Mouse (Mus musculus) myocyte (in vitro differentiated cells): ENCODE results near the gene Ankrd35. TPM values are rescaled to one million over a fixed set of nuclear protein-coding genes. Genes with fewer than 3 reads are reported as not detected.
A peak's percentile ranks its signal among the peaks of the same experiment; 100 is the strongest.

Experiments used
- H3K27me3 ChIP-seq: one replicate; pipeline ENCODE4 v1.6.1; 2011; ENCODE audit not compliant: control insufficient read depth, insufficient read depth, insufficient read length
- H3K36me3 ChIP-seq: one replicate; pipeline ENCODE4 v1.6.1; 2011; ENCODE audit not compliant: control insufficient read depth, insufficient read depth
- H3K4me2 ChIP-seq: one replicate; pipeline ENCODE4 v1.6.1; 2011; ENCODE audit warnings: low read depth, control low read depth
- H3K4me3 ChIP-seq: one replicate; pipeline ENCODE4 v1.5.1; 2011; ENCODE audit warnings: mild to moderate bottlenecking, control low read depth, moderate library complexity
- H3K79me2 ChIP-seq: one replicate; pipeline ENCODE4 v1.6.1; 2011; ENCODE audit not compliant: control insufficient read depth, insufficient read depth
- H3ac ChIP-seq: one replicate; pipeline ENCODE4 v1.6.1; 2011; ENCODE audit not compliant: control insufficient read depth, insufficient read length
- CEBPB ChIP-seq: IDR thresholded peaks from 2 replicates; pipeline ENCODE4 v1.6.1; 2011; ENCODE audit warnings: mild to moderate bottlenecking, moderate library complexity; ENCODE audit not compliant: poor library complexity, insufficient read depth, severe bottlenecking
- E2F4 ChIP-seq: IDR thresholded peaks from one replicate; pipeline ENCODE4 v1.6.1; 2011; ENCODE audit warnings: mild to moderate bottlenecking, control low read depth, moderate library complexity; ENCODE audit not compliant: insufficient read depth
- MAX ChIP-seq: IDR thresholded peaks from one replicate; pipeline ENCODE4 v1.6.1; 2011; ENCODE audit warnings: low read depth, mild to moderate bottlenecking, control low read depth
- MYOD1 ChIP-seq, 3 experiments: IDR thresholded peaks; one replicate each; pipeline ENCODE4 v1.6.1; 2011; ENCODE audit warnings: control low read depth in 2 of 3, low read depth in 2 of 3, mild to moderate bottlenecking in 2 of 3, moderate library complexity in 1 of 3; ENCODE audit not compliant: insufficient read length in 2 of 3, control insufficient read depth in 1 of 3
- MYOG ChIP-seq, 3 experiments: IDR thresholded peaks; one replicate each; pipeline ENCODE4 v1.6.1; 2011; ENCODE audit warnings: control low read depth in 2 of 3, low read depth in 2 of 3, mild to moderate bottlenecking in 2 of 3; ENCODE audit not compliant: insufficient read length in 2 of 3, control insufficient read depth in 1 of 3, insufficient read depth in 1 of 3
- POLR2A ChIP-seq: IDR thresholded peaks from one replicate; pipeline ENCODE4 v1.6.1; 2011; ENCODE audit warnings: low read depth, mild to moderate bottlenecking, control low read depth, moderate library complexity; ENCODE audit not compliant: insufficient read length
- POLR2AphosphoS2 ChIP-seq: IDR thresholded peaks from one replicate; pipeline ENCODE4 v1.6.1; 2011; ENCODE audit warnings: low read depth, control low read depth; ENCODE audit not compliant: insufficient read length
- REST ChIP-seq: IDR thresholded peaks from one replicate; pipeline ENCODE4 v1.6.1; 2011; ENCODE audit warnings: mild to moderate bottlenecking, control low read depth, moderate library complexity; ENCODE audit not compliant: insufficient read depth, insufficient read length
- SRF ChIP-seq: IDR thresholded peaks from one replicate; pipeline ENCODE4 v1.6.1; 2011; ENCODE audit warnings: low read depth; ENCODE audit not compliant: control insufficient read depth, insufficient read length
- TCF12 ChIP-seq: IDR thresholded peaks from one replicate; pipeline ENCODE4 v1.6.1; 2011; ENCODE audit warnings: mild to moderate bottlenecking, control low read depth; ENCODE audit not compliant: poor library complexity, insufficient read depth, severe bottlenecking
- TCF3 ChIP-seq: IDR thresholded peaks from one replicate; pipeline ENCODE4 v1.6.1; 2011; ENCODE audit warnings: low read depth, control low read depth; ENCODE audit not compliant: insufficient read length
- USF1 ChIP-seq: IDR thresholded peaks from one replicate; pipeline ENCODE4 v1.6.1; 2011; ENCODE audit warnings: low read depth, mild to moderate bottlenecking, control low read depth, moderate library complexity
- polyA plus RNA-seq: library from polyadenylated mRNA; unstranded; fragments of >200 nt; fragmentation: generic; extraction: Trizol; gene quantifications from one replicate; pipeline ENCODE4 v1.2.1, GENCODE M21; 2012; ENCODE audit warnings: missing spikeins

Gene Ankrd35
- polyA plus RNA-seq, 1 experiment = 0.37 TPM

DNA sequence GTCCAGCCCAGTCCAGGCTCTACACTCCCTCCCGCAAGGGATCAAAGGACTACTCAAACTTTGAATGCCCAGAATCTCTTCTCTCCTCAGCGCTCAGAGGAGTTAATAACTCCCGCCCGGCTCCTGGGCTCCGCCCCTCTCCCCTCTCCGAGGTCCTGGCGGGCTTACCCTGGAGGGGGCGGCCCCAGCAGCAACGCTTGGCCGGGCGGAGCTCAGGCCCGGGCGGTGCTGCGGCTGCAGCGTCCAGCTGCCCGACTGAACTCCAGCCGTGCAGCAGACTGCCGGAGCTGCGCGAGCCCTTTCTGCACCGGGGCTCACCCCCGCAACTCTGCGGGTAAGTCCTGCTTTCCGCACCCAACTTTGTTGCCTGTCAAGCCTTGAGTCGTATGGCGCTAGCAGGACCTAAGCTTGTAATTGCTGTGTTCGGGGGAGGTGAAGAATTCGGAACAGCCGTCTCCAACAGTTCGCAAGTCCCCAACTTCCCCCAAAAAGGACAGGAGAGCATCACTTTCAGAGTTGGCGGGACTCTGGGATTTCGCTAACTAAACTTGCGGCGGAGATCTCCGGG, 26.4 kb downstream of the Ankrd35 start, which contains the start of gene Pias3:
Pias3 (plus strand) TSS at position 187 of the 568 bp plus-strand sequence.
- H3K4me2 ChIP-seq = peak within 1 kb of the TSS; percentile 68
- H3K27me3 ChIP-seq = no peaks in the 10 kb centered on the region
- H3ac ChIP-seq = peak within 1 kb of the TSS; percentile 37
- H3K4me3 ChIP-seq = peak within 1 kb of the TSS; percentile 83
- TF ChIP-seq TCF12 (no peak), MYOG (IDR thresholded peaks at IDR 0.05; ENCODE audit: control insufficient read depth in 1 of 3, insufficient read depth in 1 of 3, insufficient read length in 2 of 3, low read depth in 2 of 3) (peak in 2 of 3 experiments; percentile 10 to 62), POLR2AphosphoS2 (peak; percentile 69), POLR2A (peak; percentile 75), REST (no peak), MAX (no peak), USF1 (no peak), TCF3 (no peak), MYOD1 (IDR thresholded peaks at IDR 0.05; ENCODE audit: control insufficient read depth in 1 of 3, insufficient read length in 2 of 3, low read depth in 2 of 3) (peak in 1 of 3 experiments; percentile 50), CEBPB (no peak), E2F4 (peak; percentile 64), SRF (no peak)
- peaks cover 9% of the 10 kb centered on the region for H3K79me2 ChIP-seq
- H3K36me3 ChIP-seq = peaks cover 5% of the 10 kb centered on the region

DNA sequence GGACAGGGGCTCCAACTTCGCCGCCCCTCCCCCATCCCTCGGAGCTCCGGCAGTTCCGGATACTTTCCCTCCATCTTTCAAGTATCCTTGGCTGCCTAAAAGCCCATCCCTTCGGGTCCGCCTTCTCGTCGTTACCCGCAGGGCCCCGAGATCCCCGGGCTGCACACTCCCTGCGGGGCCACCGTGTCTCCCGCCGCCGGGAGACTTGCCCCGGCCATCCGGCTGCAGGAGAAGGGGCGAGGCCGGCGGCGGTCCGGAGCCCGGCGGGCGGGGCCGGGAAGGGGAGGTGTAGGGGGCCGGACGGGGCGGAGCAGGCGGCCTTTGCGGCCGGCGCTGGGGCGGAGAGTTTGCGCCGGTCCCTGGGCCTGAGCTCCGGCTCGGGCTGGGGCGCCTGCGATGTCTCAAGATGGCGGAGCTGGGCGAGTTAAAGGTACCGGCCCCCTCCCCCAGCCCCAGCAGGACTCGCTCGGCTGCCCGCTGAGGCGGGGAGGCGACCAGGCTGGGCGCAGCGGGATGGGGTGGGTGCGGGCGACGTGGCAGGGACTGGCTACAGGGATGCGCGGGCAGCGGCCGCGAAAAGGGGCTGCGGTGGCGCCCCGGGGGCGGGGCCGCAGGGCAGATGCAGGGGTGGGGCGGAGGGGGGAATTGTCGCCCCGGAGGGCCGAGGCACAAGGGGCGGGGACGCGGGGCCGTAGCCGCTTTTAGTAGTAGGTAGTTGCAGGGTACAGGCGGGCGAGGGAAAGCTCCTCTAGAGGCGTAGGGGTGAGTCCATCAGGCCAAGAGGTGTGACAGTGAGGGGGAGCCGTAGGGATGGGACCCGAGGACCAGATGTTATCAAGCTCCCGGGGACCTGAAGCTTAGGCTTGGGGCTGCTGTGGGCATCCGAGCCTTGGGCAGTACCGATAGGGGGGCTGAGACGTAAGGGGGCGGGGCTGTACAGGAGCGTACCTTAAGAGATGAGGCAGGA, 27.1 kb downstream of the Ankrd35 start:
- peak overlapping the region; percentile 88 for H3K4me2 ChIP-seq
- no peaks in the 10 kb centered on the region for H3K27me3 ChIP-seq
- peak overlapping the region; percentile 37 for H3ac ChIP-seq
- peaks cover 9% of the 10 kb centered on the region for H3K79me2 ChIP-seq
- TF ChIP-seq MYOG (IDR thresholded peaks at IDR 0.05; ENCODE audit: control insufficient read depth in 1 of 3, insufficient read depth in 1 of 3, insufficient read length in 2 of 3, low read depth in 2 of 3) (no peak), REST (no peak), USF1 (no peak), TCF3 (no peak), E2F4 (no peak), TCF12 (no peak), MYOD1 (IDR thresholded peaks at IDR 0.05; ENCODE audit: control insufficient read depth in 1 of 3, insufficient read length in 2 of 3, low read depth in 2 of 3) (peak in 1 of 3 experiments; percentile 4), POLR2A (peak; percentile 57), POLR2AphosphoS2 (peak; percentile 51), SRF (no peak), MAX (no peak), CEBPB (no peak)
- peaks cover 13% of the 10 kb centered on the region for H3K36me3 ChIP-seq
- H3K4me3 ChIP-seq = peak overlapping the region; percentile 83

DNA sequence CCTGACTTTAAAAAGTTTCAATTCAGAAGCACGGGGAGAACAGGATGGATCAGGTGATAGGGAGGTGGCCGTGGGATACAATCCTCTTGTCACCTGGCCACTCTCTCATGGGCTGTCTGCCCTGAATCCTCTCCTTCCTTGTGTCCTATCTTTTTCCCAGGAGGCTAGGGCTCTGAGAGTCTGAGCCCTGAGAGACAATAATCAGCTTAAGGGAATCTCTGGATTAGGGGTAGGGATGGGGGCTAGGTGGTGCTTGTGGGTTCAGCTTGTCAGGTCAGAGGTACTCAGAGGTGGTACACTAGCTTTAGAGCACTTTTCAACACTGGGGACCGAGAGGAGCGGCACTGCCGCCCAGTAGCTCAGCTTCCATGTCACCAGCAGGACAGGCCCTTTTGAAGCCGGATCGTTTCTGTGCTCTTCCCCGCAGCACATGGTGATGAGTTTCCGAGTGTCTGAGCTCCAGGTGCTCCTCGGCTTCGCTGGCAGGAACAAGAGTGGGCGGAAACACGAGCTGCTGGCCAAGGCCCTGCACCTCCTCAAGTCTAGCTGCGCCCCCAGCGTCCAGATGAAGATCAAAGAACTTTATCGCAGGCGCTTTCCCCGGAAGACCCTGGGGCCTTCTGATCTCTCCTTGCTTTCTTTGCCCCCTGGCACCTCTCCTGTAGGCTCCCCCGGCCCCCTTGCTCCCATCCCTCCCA, 29.2 kb downstream of the Ankrd35 start:
- Histone ChIP-seq H3ac (no peak overlapping the region), H3K36me3 (peaks cover 21% of the 10 kb centered on the region), H3K27me3 (no peaks in the 10 kb centered on the region), H3K4me2 (no peak overlapping the region), H3K4me3 (no peak overlapping the region), H3K79me2 (peaks cover 9% of the 10 kb centered on the region)
- no peak for TF ChIP-seq TCF3
- TF ChIP-seq CEBPB = no peak
- no peak for TF ChIP-seq TCF12
- TF ChIP-seq MAX = no peak
- no peak for TF ChIP-seq MYOD1 (IDR thresholded peaks at IDR 0.05; ENCODE audit: control insufficient read depth in 1 of 3, insufficient read length in 2 of 3, low read depth in 2 of 3)
- TF ChIP-seq MYOG (IDR thresholded peaks at IDR 0.05; ENCODE audit: control insufficient read depth in 1 of 3, insufficient read depth in 1 of 3, insufficient read length in 2 of 3, low read depth in 2 of 3) = no peak
- no peak for TF ChIP-seq POLR2AphosphoS2
- TF ChIP-seq USF1 = no peak
- no peak for TF ChIP-seq REST
- TF ChIP-seq E2F4 = no peak
- TF ChIP-seq SRF = no peak
- TF ChIP-seq POLR2A = no peak

GRCm38 (mm10) chr3:96700376-96700775, 30.4 kb downstream of the Ankrd35 start:
- no peaks in the 10 kb centered on the region for H3K27me3 ChIP-seq
- H3K4me2 ChIP-seq = no peak overlapping the region
- H3K79me2 ChIP-seq = peaks cover 9% of the 10 kb centered on the region
- H3K36me3 ChIP-seq = peaks cover 21% of the 10 kb centered on the region
- H3ac ChIP-seq = no peak overlapping the region
- no peak overlapping the region for H3K4me3 ChIP-seq
- TF ChIP-seq TCF12 = no peak
- TF ChIP-seq POLR2A = no peak
